Mouse (Mus musculus) cortical plate, adult 2 months (tissue): ENCODE measurements around the gene Nprl3. TPM values are rescaled to one million over a fixed set of nuclear protein-coding genes. Genes with fewer than 3 reads are reported as not detected.
A peak's percentile ranks its signal among the peaks of the same experiment; 100 is the strongest.

ENCODE experiments used
- H3K27ac ChIP-seq: fragments of 200-500 bp; 2 replicates; pipeline ENCODE4 v1.5.1; 2012; ENCODE audit warnings: low read length, control low read depth, inconsistent platforms; ENCODE audit not compliant: insufficient read depth
- H3K4me1 ChIP-seq: fragments of 200-500 bp; 2 replicates; pipeline ENCODE4 v1.6.1; 2011; ENCODE audit warnings: low read length; ENCODE audit not compliant: control insufficient read depth, insufficient read depth
- H3K4me3 ChIP-seq: fragments of 200-500 bp; 2 replicates; pipeline ENCODE4 v1.5.1; 2011; ENCODE audit warnings: mild to moderate bottlenecking, low read length, control low read depth; ENCODE audit not compliant: insufficient read depth
- CTCF ChIP-seq: fragments of 200-500 bp; IDR thresholded peaks from 2 replicates; pipeline ENCODE4 v1.5.1; 2011; ENCODE audit warnings: mild to moderate bottlenecking, control low read depth, low read length; ENCODE audit not compliant: insufficient read depth; ENCODE audit errors: extremely low read depth
- POLR2A ChIP-seq: fragments of 200-500 bp; IDR thresholded peaks from 2 replicates; pipeline ENCODE4 v1.6.1; 2011; ENCODE audit warnings: mild to moderate bottlenecking, low read length, control low read depth; ENCODE audit not compliant: insufficient read depth; ENCODE audit errors: extremely low read depth
- polyA plus RNA-seq: library from polyadenylated mRNA; depleted of rRNA; stranded (reverse); fragments of >200 nt; gene quantifications from 2 replicates; pipeline ENCODE4 v1.2.3, GENCODE M21; 2012

The Nprl3 gene
- polyA plus RNA-seq, 1 experiment, result 78.7 TPM

GRCm38 (mm10) chr11:32221225-32221950 lies 46.1 kb downstream of the Nprl3 start:
- Histone ChIP-seq H3K4me3 (peak overlapping the region; percentile 41), H3K27ac (peak overlapping the region; percentile 66), H3K4me1 (peaks cover 2% of the 10 kb centered on the region)
- TF ChIP-seq POLR2A, result no peak
- no peak for TF ChIP-seq CTCF

GRCm38 (mm10) chr11:32220607-32221224 lies 46.8 kb downstream of the Nprl3 start:
- Histone ChIP-seq H3K4me3 (peak overlapping the region; percentile 41; the same call in 1 of the 2 replicates), H3K27ac (no peak overlapping the region), H3K4me1 (peaks cover 2% of the 10 kb centered on the region)
- TF ChIP-seq CTCF (no peak), POLR2A (no peak)

GRCm38 (mm10) chr11:32219287-32219686 lies 48.2 kb downstream of the Nprl3 start:
- Histone ChIP-seq H3K27ac (no peak overlapping the region), H3K4me1 (peaks cover 2% of the 10 kb centered on the region; the same call in 1 of the 2 replicates), H3K4me3 (no peak overlapping the region)
- TF ChIP-seq POLR2A (no peak), CTCF (no peak)

- Histone ChIP-seq H3K4me3 (no peak overlapping the region), H3K4me1 (peaks cover 2% of the 10 kb centered on the region; the same call in 1 of the 2 replicates), H3K27ac (no peak overlapping the region)
- TF ChIP-seq CTCF (no peak), POLR2A (no peak)
Measured at GRCm38 (mm10) chr11:32218501-32219050, 48.9 kb downstream of the Nprl3 start.

GRCm38 (mm10) chr11:32216851-32217250 lies 50.7 kb downstream of the Nprl3 start:
- Histone ChIP-seq H3K4me1 (no peaks in the 10 kb centered on the region), H3K27ac (no peak overlapping the region), H3K4me3 (no peak overlapping the region)
- TF ChIP-seq CTCF, result peak; percentile 84
- TF ChIP-seq POLR2A, result no peak

GRCm38 (mm10) chr11:32215372-32216162 lies 51.9 kb downstream of the Nprl3 start:
- Histone ChIP-seq H3K4me3 (no peak overlapping the region), H3K27ac (no peak overlapping the region)

GRCm38 (mm10) chr11:32210623-32211022 lies 56.9 kb downstream of the Nprl3 start:
- Histone ChIP-seq H3K4me1 (no peaks in the 10 kb centered on the region), H3K4me3 (no peak overlapping the region), H3K27ac (no peak overlapping the region)
- no peak for TF ChIP-seq CTCF

More at GRCm38 (mm10) chr11:32215372-32216162, 51.9 kb downstream of the Nprl3 start:
- no peaks in the 10 kb centered on the region for H3K4me1 ChIP-seq
- no peak for TF ChIP-seq CTCF
- no peak for TF ChIP-seq POLR2A

- Histone ChIP-seq H3K4me1 (no peaks in the 10 kb centered on the region), H3K27ac (no peak within 1 kb of the TSS), H3K4me3 (peak within 1 kb of the TSS; percentile 51)
- TF ChIP-seq POLR2A (peak; percentile 78; the same call in 1 of the 2 replicates), CTCF (no peak)
Measured at GRCm38 (mm10) chr11:32205058-32205873, 62.2 kb downstream of the Nprl3 start, which contains the start of gene Snrnp25. Gene Snrnp25, plus strand, starts transcription at chr11:32205415.
